Mouse (Mus musculus) embryonic facial prominence, embryonic 14.5 days (tissue): ENCODE data around the gene Btbd35f17. TPM values are rescaled to one million over a fixed set of nuclear protein-coding genes. Genes with fewer than 3 reads are reported as not detected.
"Not testable (repeated sequence)": the region's sequence is repeated elsewhere in the genome, so short reads cannot be mapped to it uniquely, and the experiment has no call there.

Experiments
- ATAC-seq: fragments of 200-750 bp; cut with Nextera tagmentation; 2 replicates; pipeline ENCODE4 v1.8.0; 2017; ENCODE audit warnings: low read depth, moderate number of reproducible peaks, moderate TSS enrichment
- DNase-seq: peaks from one replicate; pipeline ENCODE4 v3.0.0-alpha.2; 2015; ENCODE audit warnings: low spot score
- H3K27ac ChIP-seq: fragments of 300-500 bp; sonication (generic); replicated peaks from 2 replicates; pipeline ENCODE4 v1.5.1; 2014; ENCODE audit warnings: low read depth, mild to moderate bottlenecking, low read length, moderate library complexity
- H3K27me3 ChIP-seq: fragments of 300-500 bp; sonication (generic); replicated peaks from 2 replicates; pipeline ENCODE4 v1.6.1; 2014; ENCODE audit warnings: low read length; ENCODE audit not compliant: control insufficient read depth, insufficient read depth
- H3K36me3 ChIP-seq: fragments of 300-500 bp; sonication (generic); 2 replicates; pipeline ENCODE4 v1.6.1; 2014; ENCODE audit warnings: low read length, mixed read lengths; ENCODE audit not compliant: control insufficient read depth, insufficient read depth
- H3K4me1 ChIP-seq: fragments of 300-500 bp; sonication (generic); 2 replicates; pipeline ENCODE4 v1.6.1; 2014; ENCODE audit warnings: antibody characterized with exemption, low read length; ENCODE audit not compliant: control insufficient read depth, insufficient read depth
- H3K4me2 ChIP-seq: fragments of 300-500 bp; sonication (generic); 2 replicates; pipeline ENCODE4 v1.6.1; 2014; ENCODE audit warnings: low read depth, mild to moderate bottlenecking, low read length, moderate library complexity, mixed read lengths
- H3K4me3 ChIP-seq: fragments of 300-500 bp; sonication (generic); 2 replicates; pipeline ENCODE4 v1.5.1; 2014; ENCODE audit warnings: low read depth, mild to moderate bottlenecking, low read length
- H3K9ac ChIP-seq: fragments of 300-500 bp; sonication (generic); 2 replicates; pipeline ENCODE4 v1.6.1; 2014; ENCODE audit warnings: low read depth, mild to moderate bottlenecking, low read length, moderate library complexity, mixed read lengths
- H3K9me3 ChIP-seq: fragments of 300-500 bp; sonication (generic); 2 replicates; pipeline ENCODE4 v1.6.1; 2016; ENCODE audit warnings: low read length; ENCODE audit not compliant: control insufficient read depth
- WGBS: fragments of 180-500 bp; shearing (Covaris S2); extraction: QIAGEN DNeasy Blood & Tissue Kit; methylation state at CpG from one replicate; pipeline ENCODE4 v1.1.7; 2014; 5-methylcytosine and 5-hydroxymethylcytosine counted together
- polyA plus RNA-seq: library from polyadenylated mRNA; unstranded; fragments of >200 nt; fragmentation: Nextera tagmentation; extraction: Ambion mirVana; gene quantifications from 2 replicates; pipeline ENCODE4 v1.2.1, GENCODE M21; 2014

Gene Btbd35f17
- polyA plus RNA-seq = not detected in 2 replicates

DNA sequence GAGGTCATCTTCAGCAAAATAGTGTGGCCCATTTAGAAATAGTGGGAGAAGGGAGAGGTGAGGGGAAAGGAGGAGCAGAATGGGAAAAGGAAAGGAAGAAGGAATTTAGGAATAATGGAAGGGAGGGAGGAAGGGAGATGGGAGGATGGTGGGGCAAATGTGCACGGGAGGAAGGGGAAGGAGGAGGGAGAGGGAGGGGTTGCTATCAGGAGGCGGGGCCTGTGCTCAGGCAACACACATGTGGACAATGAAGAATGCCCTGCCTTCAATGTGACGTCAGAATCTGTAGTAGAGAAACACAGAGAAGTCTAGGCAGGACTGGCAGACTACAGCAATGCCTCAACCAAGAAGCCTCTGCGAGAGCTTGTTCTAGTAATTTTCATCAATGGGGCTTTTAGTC, at the start of gene Btbd35f17:
Gene Btbd35f17 (plus strand): TSS at position 301 of the 400 bp plus-strand sequence.
- not testable (repeated sequence) for H3K9ac ChIP-seq, H3K36me3 ChIP-seq, H3K27ac ChIP-seq, H3K27me3 ChIP-seq, H3K4me3 ChIP-seq, DNase-seq, H3K4me2 ChIP-seq, ATAC-seq, H3K9me3 ChIP-seq, H3K4me1 ChIP-seq
- 88% methylated on average over 1 of the region's 4 CpGs for WGBS

Other genes starting within 250 kb of the Btbd35f17 start
- not detected in 2 replicates for gene Btbd35f28, start 174.1 kb upstream of the Btbd35f17 start, polyA plus RNA-seq
- gene Btbd35f20, start 79.4 kb upstream of the Btbd35f17 start, polyA plus RNA-seq = not detected in 2 replicates